Mouse (Mus musculus) heart, embryonic 11.5 days (tissue): ENCODE measurements around the gene Dnajc27. TPM values are rescaled to one million over a fixed set of nuclear protein-coding genes. Genes with fewer than 3 reads are reported as not detected.
A peak's percentile ranks its signal among the peaks of the same experiment; 100 is the strongest.

ENCODE experiments used
- ATAC-seq: fragments of 200-750 bp; cut with Nextera tagmentation; replicated peaks from 2 replicates; pipeline ENCODE4 v1.8.0; 2017; ENCODE audit warnings: moderate library complexity; ENCODE audit not compliant: insufficient number of reproducible peaks, low FRiP score, low TSS enrichment
- H3K27ac ChIP-seq: fragments of 300-500 bp; sonication (generic); 2 replicates; pipeline ENCODE4 v1.5.1; 2014; ENCODE audit warnings: mild to moderate bottlenecking, low read depth, low read length
- H3K27me3 ChIP-seq: fragments of 300-500 bp; sonication (generic); 2 replicates; pipeline ENCODE4 v1.6.1; 2014; ENCODE audit warnings: mild to moderate bottlenecking, low read length, mixed read lengths; ENCODE audit not compliant: control insufficient read depth, insufficient read depth
- H3K36me3 ChIP-seq: fragments of 300-500 bp; sonication (generic); 2 replicates; pipeline ENCODE4 v1.6.1; 2014; ENCODE audit warnings: mild to moderate bottlenecking, low read length, moderate library complexity, mixed read lengths; ENCODE audit not compliant: control insufficient read depth, insufficient read depth
- H3K4me1 ChIP-seq: fragments of 300-500 bp; sonication (generic); 2 replicates; pipeline ENCODE4 v1.6.1; 2014; ENCODE audit warnings: low read length; ENCODE audit not compliant: control insufficient read depth, insufficient read depth
- H3K4me2 ChIP-seq: fragments of 300-500 bp; sonication (generic); 2 replicates; pipeline ENCODE4 v1.6.1; 2014; ENCODE audit warnings: mild to moderate bottlenecking, moderate library complexity
- H3K4me3 ChIP-seq: fragments of 300-500 bp; sonication (generic); 2 replicates; pipeline ENCODE4 v1.5.1; 2014; ENCODE audit warnings: low read depth, low read length
- H3K9ac ChIP-seq: fragments of 300-500 bp; sonication (generic); 2 replicates; pipeline ENCODE4 v1.6.1; 2014; ENCODE audit warnings: mild to moderate bottlenecking, low read depth, low read length, moderate library complexity
- H3K9me3 ChIP-seq: fragments of 300-500 bp; sonication (generic); replicated peaks from 2 replicates; pipeline ENCODE4 v1.6.1; 2016; ENCODE audit warnings: low read length; ENCODE audit not compliant: control insufficient read depth
- WGBS: fragments of 180-500 bp; shearing (Covaris S2); extraction: QIAGEN DNeasy Blood & Tissue Kit; methylation state at CpG from one replicate; pipeline ENCODE4 v1.1.7; 2014; ENCODE audit not compliant: insufficient replicate concordance; 5-methylcytosine and 5-hydroxymethylcytosine counted together
- polyA plus RNA-seq: library from polyadenylated mRNA; unstranded; fragments of >200 nt; fragmentation: Nextera tagmentation; extraction: Ambion mirVana; gene quantifications from 2 replicates; pipeline ENCODE4 v1.2.1, GENCODE M21; 2014

The Dnajc27 gene
- polyA plus RNA-seq, 1 experiment from 2014 or later: 7.8 TPM

- H3K27ac ChIP-seq: peak overlapping the region; percentile 29; the same call in 1 of the 2 replicates
- no peak overlapping the region for H3K4me2 ChIP-seq
- no peaks in the 10 kb centered on the region for H3K9me3 ChIP-seq
- 29% methylated on average over 9 of the region's 9 CpGs for WGBS
- H3K4me1 ChIP-seq: peaks cover 5% of the 10 kb centered on the region; the same call in 1 of the 2 replicates
- H3K36me3 ChIP-seq: no peaks in the 10 kb centered on the region
- no peak overlapping the region for H3K9ac ChIP-seq
- ATAC-seq: no peak
- H3K4me3 ChIP-seq: no peak overlapping the region
- H3K27me3 ChIP-seq: no peaks in the 10 kb centered on the region
These were observed 31.4 kb upstream of the Dnajc27 start for GRCm38 (mm10) chr12:4050861-4051425.

GRCm38 (mm10) chr12:4053643-4054042 is 28.7 kb upstream of the Dnajc27 start:
- Histone ChIP-seq H3K27ac (no peak overlapping the region), H3K4me3 (no peak overlapping the region), H3K27me3 (no peaks in the 10 kb centered on the region), H3K9ac (no peak overlapping the region), H3K4me1 (peaks cover 5% of the 10 kb centered on the region; the same call in 1 of the 2 replicates), H3K9me3 (no peaks in the 10 kb centered on the region), H3K4me2 (no peak overlapping the region), H3K36me3 (no peaks in the 10 kb centered on the region)
- ATAC-seq: no peak
- 61% methylated on average over 3 of the region's 3 CpGs for WGBS

- Histone ChIP-seq H3K27ac (peak overlapping the region; percentile 6; the same call in 1 of the 2 replicates), H3K9me3 (no peaks in the 10 kb centered on the region), H3K4me3 (no peak overlapping the region), H3K36me3 (no peaks in the 10 kb centered on the region), H3K9ac (no peak overlapping the region), H3K27me3 (no peaks in the 10 kb centered on the region), H3K4me2 (no peak overlapping the region), H3K4me1 (peaks cover 5% of the 10 kb centered on the region; the same call in 1 of the 2 replicates)
- 19% methylated on average over 4 of the region's 4 CpGs for WGBS
- ATAC-seq: no peak; the same call in 1 of the 2 replicates
These were observed 27.5 kb upstream of the Dnajc27 start for GRCm38 (mm10) chr12:4054845-4055244.

GRCm38 (mm10) chr12:4058321-4058720 is 24.1 kb upstream of the Dnajc27 start:
- Histone ChIP-seq H3K9ac (no peak overlapping the region), H3K9me3 (no peaks in the 10 kb centered on the region), H3K36me3 (no peaks in the 10 kb centered on the region), H3K4me2 (no peak overlapping the region), H3K27ac (no peak overlapping the region), H3K4me1 (no peaks in the 10 kb centered on the region), H3K4me3 (no peak overlapping the region), H3K27me3 (no peaks in the 10 kb centered on the region)
- WGBS: 50% methylated on average over 9 of the region's 9 CpGs
- no peak for ATAC-seq

GRCm38 (mm10) chr12:4059683-4060082 is 22.7 kb upstream of the Dnajc27 start:
- 84% methylated on average over 4 of the region's 4 CpGs for WGBS
- Histone ChIP-seq H3K9me3 (no peaks in the 10 kb centered on the region), H3K36me3 (no peaks in the 10 kb centered on the region), H3K4me2 (no peak overlapping the region), H3K4me1 (no peaks in the 10 kb centered on the region), H3K27me3 (no peaks in the 10 kb centered on the region), H3K9ac (no peak overlapping the region), H3K27ac (no peak overlapping the region), H3K4me3 (no peak overlapping the region)
- ATAC-seq: no peak

- ATAC-seq: no peak
- H3K4me3 ChIP-seq: no peak overlapping the region
- WGBS: 94% methylated on average over 2 of the region's 2 CpGs
- H3K4me2 ChIP-seq: no peak overlapping the region
- no peak overlapping the region for H3K27ac ChIP-seq
- H3K4me1 ChIP-seq: no peaks in the 10 kb centered on the region; the same call in 1 of the 2 replicates
- no peaks in the 10 kb centered on the region for H3K36me3 ChIP-seq
- no peak overlapping the region for H3K9ac ChIP-seq
- no peaks in the 10 kb centered on the region for H3K27me3 ChIP-seq
- no peaks in the 10 kb centered on the region for H3K9me3 ChIP-seq
These were observed 16.9 kb upstream of the Dnajc27 start for GRCm38 (mm10) chr12:4065498-4065897.

GRCm38 (mm10) chr12:4065944-4066343 is 16.4 kb upstream of the Dnajc27 start:
- no peak overlapping the region for H3K4me3 ChIP-seq
- 70% methylated on average over 8 of the region's 8 CpGs for WGBS
- no peaks in the 10 kb centered on the region for H3K36me3 ChIP-seq
- ATAC-seq: no peak
- H3K9me3 ChIP-seq: no peaks in the 10 kb centered on the region
- no peaks in the 10 kb centered on the region for H3K27me3 ChIP-seq
- H3K4me1 ChIP-seq: no peaks in the 10 kb centered on the region; the same call in 1 of the 2 replicates
- H3K27ac ChIP-seq: no peak overlapping the region
- no peak overlapping the region for H3K4me2 ChIP-seq
- H3K9ac ChIP-seq: no peak overlapping the region

GRCm38 (mm10) chr12:4066681-4067459 is 15.5 kb upstream of the Dnajc27 start:
- Histone ChIP-seq H3K27ac (no peak overlapping the region), H3K4me3 (no peak overlapping the region), H3K4me1 (no peaks in the 10 kb centered on the region; the same call in 1 of the 2 replicates), H3K36me3 (no peaks in the 10 kb centered on the region), H3K4me2 (no peak overlapping the region), H3K27me3 (no peaks in the 10 kb centered on the region), H3K9ac (no peak overlapping the region), H3K9me3 (no peaks in the 10 kb centered on the region)
- WGBS: 63% methylated on average over 6 of the region's 6 CpGs
- no peak for ATAC-seq
